Mouse (Mus musculus) intestine, postnatal 0 days (tissue): ENCODE results near the gene Espn. TPM values are rescaled to one million over a fixed set of nuclear protein-coding genes. Genes with fewer than 3 reads are reported as not detected.

ENCODE experiments used
- ATAC-seq: fragments of 200-750 bp; cut with Nextera tagmentation; 2 replicates; pipeline ENCODE4 v1.8.0; 2017; ENCODE audit warnings: mild to moderate bottlenecking, moderate TSS enrichment, moderate library complexity
- H3K27ac ChIP-seq: fragments of 300-500 bp; sonication (generic); 2 replicates; pipeline ENCODE4 v1.5.1; 2014; ENCODE audit warnings: mild to moderate bottlenecking, low read depth, low read length, moderate library complexity
- H3K27me3 ChIP-seq: fragments of 300-500 bp; sonication (generic); replicated peaks from 2 replicates; pipeline ENCODE4 v1.6.1; 2014; ENCODE audit warnings: low read length, mixed read lengths; ENCODE audit not compliant: control insufficient read depth, insufficient read depth
- H3K36me3 ChIP-seq: fragments of 300-500 bp; sonication (generic); 2 replicates; pipeline ENCODE4 v1.6.1; 2014; ENCODE audit warnings: mild to moderate bottlenecking, moderate library complexity; ENCODE audit not compliant: control insufficient read depth, insufficient read depth
- H3K4me1 ChIP-seq: fragments of 300-500 bp; sonication (generic); replicated peaks from 2 replicates; pipeline ENCODE4 v1.6.1; 2014; ENCODE audit warnings: antibody characterized with exemption, low read length, mixed read lengths; ENCODE audit not compliant: control insufficient read depth, insufficient read depth
- H3K4me2 ChIP-seq: fragments of 300-500 bp; sonication (generic); replicated peaks from 2 replicates; pipeline ENCODE4 v1.6.1; 2014; ENCODE audit warnings: low read depth, mild to moderate bottlenecking, moderate library complexity
- H3K4me3 ChIP-seq: fragments of 300-500 bp; sonication (generic); 2 replicates; pipeline ENCODE4 v1.5.1; 2014; ENCODE audit warnings: low read depth, low read length
- H3K9ac ChIP-seq: fragments of 300-500 bp; sonication (generic); 2 replicates; pipeline ENCODE4 v1.6.1; 2014; ENCODE audit warnings: mild to moderate bottlenecking, low read depth, low read length
- H3K9me3 ChIP-seq: fragments of 300-500 bp; sonication (generic); 2 replicates; pipeline ENCODE4 v1.6.1; 2016; ENCODE audit warnings: mixed run types; ENCODE audit not compliant: control insufficient read depth
- CTCF ChIP-seq: sonication (generic); IDR thresholded peaks from 2 replicates; pipeline ENCODE4 v1.5.1; 2016; ENCODE audit warnings: low read depth, mild to moderate bottlenecking, control low read depth, antibody characterized with exemption, moderate library complexity
- WGBS: fragments of 180-500 bp; shearing (Covaris S2); extraction: QIAGEN DNeasy Blood & Tissue Kit; methylation state at CpG from one replicate; pipeline ENCODE4 v1.1.7; 2014; 5-methylcytosine and 5-hydroxymethylcytosine counted together
- polyA plus RNA-seq: library from polyadenylated mRNA; unstranded; fragments of >200 nt; fragmentation: Nextera tagmentation; extraction: Ambion mirVana; gene quantifications from 2 replicates; pipeline ENCODE4 v1.2.1, GENCODE M21; 2015

Espn gene
- polyA plus RNA-seq, 1 experiment from 2014 or later, result 264 TPM

- no peak for TF ChIP-seq CTCF
- no peaks in the 10 kb centered on the region for H3K36me3 ChIP-seq
- H3K27me3 ChIP-seq, result 0 out of 2 replicates have a peak, but pooled peaks cover 3% of the 10 kb centered on the region
- peaks cover 16% of the 10 kb centered on the region; the same call in 1 of the 2 replicates for H3K4me1 ChIP-seq
- no peak overlapping the region for H3K9ac ChIP-seq
- no peaks in the 10 kb centered on the region for H3K9me3 ChIP-seq
- WGBS, result 88% methylated on average over 10 of the region's 10 CpGs
- no peak overlapping the region for H3K27ac ChIP-seq
- H3K4me3 ChIP-seq, result no peak overlapping the region
- ATAC-seq, result no peak
- no peak overlapping the region for H3K4me2 ChIP-seq
These were observed 30.0 kb upstream of the Espn start for GRCm38 (mm10) chr4:152182205-152182604.

DNA sequence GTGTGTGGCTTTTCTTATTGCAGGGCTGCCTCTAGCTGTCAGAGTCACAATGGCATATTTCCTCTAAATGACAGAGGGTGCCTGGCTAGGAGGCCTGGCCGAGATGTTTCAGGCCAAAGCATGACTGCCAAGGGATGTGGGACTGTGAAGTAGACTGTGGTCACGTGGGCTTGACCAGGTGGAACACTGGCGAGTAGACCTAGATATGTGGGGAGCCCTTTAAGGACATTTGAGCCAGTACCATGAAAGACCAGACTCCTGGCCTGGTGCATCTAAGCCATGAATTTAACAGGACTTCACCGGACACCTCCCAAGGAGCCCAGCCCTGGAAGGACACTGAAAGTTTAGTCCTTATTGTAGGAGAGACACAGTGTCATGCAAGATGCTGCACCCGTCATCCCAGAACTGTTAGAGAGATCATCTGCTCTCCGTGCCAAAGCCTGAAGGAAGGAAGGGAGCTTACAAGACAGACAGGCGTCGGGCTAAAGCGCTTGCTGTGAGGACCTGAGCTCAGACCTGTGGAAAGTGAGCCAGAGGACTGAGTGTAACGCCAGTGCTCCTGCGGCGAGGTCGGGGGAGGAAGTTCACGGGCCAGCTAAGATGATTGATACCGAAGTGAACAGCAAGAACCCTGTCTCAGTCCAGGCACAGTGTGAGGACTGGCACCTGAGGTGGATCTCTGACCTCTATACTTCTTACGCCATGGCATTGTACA lies 27.9 kb upstream of the Espn start:
- no peaks in the 10 kb centered on the region for H3K36me3 ChIP-seq
- ATAC-seq, result no peak
- H3K4me1 ChIP-seq, result peaks cover 5% of the 10 kb centered on the region; the same call in 1 of the 2 replicates
- 85% methylated on average over 16 of the region's 16 CpGs for WGBS
- no peak overlapping the region for H3K4me2 ChIP-seq
- TF ChIP-seq CTCF, result no peak
- 0 out of 2 replicates have a peak, but pooled peaks cover 3% of the 10 kb centered on the region for H3K27me3 ChIP-seq
- no peak overlapping the region for H3K4me3 ChIP-seq
- H3K9ac ChIP-seq, result no peak overlapping the region
- H3K27ac ChIP-seq, result no peak overlapping the region
- no peaks in the 10 kb centered on the region for H3K9me3 ChIP-seq

- Histone ChIP-seq H3K36me3 (no peaks in the 10 kb centered on the region), H3K27ac (no peak overlapping the region), H3K9me3 (no peaks in the 10 kb centered on the region), H3K27me3 (0 out of 2 replicates have a peak, but pooled peaks cover 3% of the 10 kb centered on the region), H3K9ac (no peak overlapping the region), H3K4me3 (peak overlapping the region; percentile 65), H3K4me1 (peaks cover 5% of the 10 kb centered on the region; the same call in 1 of the 2 replicates), H3K4me2 (peak overlapping the region; percentile 98)
- ATAC-seq, result no peak
- WGBS, result 26% methylated on average over 16 of the region's 16 CpGs
- no peak for TF ChIP-seq CTCF
These were observed 26.9 kb upstream of the Espn start for GRCm38 (mm10) chr4:152178916-152179705.

DNA sequence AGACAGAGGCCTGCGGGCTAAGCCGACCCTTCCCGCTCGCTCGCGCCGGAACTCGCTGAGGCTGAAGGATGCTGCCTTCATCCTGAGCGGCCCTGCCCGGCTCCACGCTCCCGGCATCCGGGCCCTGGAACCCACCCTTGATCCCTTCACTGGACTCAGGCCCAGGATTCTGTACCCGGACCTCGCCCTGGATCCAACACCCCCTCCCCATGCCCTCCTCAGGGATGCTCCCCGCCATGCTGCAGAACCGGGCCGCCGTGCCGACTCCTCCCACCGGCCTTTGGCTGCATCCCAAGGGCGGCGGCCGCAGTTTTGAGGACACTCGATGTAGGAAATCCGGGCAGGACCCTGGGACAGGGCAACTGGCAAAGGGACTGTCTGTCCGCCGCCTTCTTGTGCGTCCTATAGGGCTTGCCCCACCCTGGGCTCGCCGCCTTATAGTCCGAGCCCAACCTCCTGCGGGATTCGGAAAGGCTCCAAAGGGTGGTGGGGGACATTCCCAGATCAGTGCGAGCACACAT lies 26.2 kb upstream of the Espn start:
- Histone ChIP-seq H3K4me3 (peak overlapping the region; percentile 65), H3K9ac (peak overlapping the region; percentile 34; the same call in 1 of the 2 replicates), H3K4me2 (peak overlapping the region; percentile 98), H3K9me3 (no peaks in the 10 kb centered on the region), H3K27ac (no peak overlapping the region), H3K27me3 (0 out of 2 replicates have a peak, but pooled peaks cover 3% of the 10 kb centered on the region), H3K4me1 (peaks cover 5% of the 10 kb centered on the region; the same call in 1 of the 2 replicates), H3K36me3 (no peaks in the 10 kb centered on the region)
- peak; percentile 23 for ATAC-seq
- TF ChIP-seq CTCF, result no peak
- WGBS, result under 1% methylated on average over 35 of the region's 35 CpGs

DNA sequence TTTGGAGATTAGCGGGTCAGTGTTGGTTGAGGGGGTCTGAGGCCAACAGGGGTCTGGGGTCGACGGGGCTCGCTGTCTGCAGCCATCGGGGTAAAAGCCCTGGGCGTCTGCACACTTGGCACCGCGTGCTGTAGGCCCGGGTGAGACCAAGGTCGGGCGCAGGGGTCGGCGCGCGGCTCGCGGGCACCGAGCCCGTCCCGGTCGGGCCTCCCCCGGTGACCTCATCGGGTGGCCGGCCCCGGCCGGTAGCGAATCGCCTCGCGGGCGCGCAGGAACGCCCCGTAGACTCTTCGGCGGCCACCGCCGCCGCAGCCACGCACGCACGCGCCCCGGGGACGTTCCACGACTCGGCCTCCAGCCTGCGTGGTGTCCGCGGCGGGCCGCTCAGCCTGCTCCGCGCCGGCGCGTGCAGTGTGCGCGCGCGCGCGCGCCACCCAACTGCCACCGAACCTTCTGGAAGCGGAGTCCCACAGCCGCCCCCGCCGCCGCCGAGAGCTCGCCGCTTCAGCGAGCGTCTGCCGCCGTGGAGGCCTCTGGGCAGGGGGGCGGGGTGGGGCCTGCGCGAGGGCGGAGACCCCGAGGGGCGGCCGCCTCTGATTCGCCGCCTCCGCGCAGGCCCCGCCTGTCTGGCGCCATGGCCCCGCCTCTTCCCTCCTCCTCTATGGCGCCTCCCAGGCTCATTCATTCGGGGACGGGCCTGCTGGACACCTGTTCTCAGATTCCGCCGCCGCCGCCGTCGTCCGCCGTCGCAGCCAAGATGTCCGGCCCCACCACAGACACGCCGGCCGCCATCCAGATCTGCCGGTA lies 25.6 kb upstream of the Espn start, which contains the start of gene Acot7:
Gene Acot7 (plus strand): TSS at position 598 of the 807 bp plus-strand sequence.
- under 1% methylated on average over 94 of the region's 108 CpGs for WGBS
- Histone ChIP-seq H3K36me3 (no peaks in the 10 kb centered on the region), H3K27ac (peak within 1 kb of the TSS; percentile 76), H3K4me3 (peak within 1 kb of the TSS; percentile 65), H3K9me3 (no peaks in the 10 kb centered on the region), H3K4me2 (peak within 1 kb of the TSS; percentile 98), H3K27me3 (0 out of 2 replicates have a peak, but pooled peaks cover 3% of the 10 kb centered on the region), H3K9ac (peak within 1 kb of the TSS; percentile 65), H3K4me1 (peaks cover 5% of the 10 kb centered on the region; the same call in 1 of the 2 replicates)
- TF ChIP-seq CTCF, result no peak
- ATAC-seq, result peak; percentile 96
